Mouse (Mus musculus) ES-E14 (cell line): ENCODE results near the gene Ralbp1.

Experiments
- MAFK ChIP-seq: IDR thresholded peaks from 2 replicates; pipeline ENCODE4 v1.6.1; 2014; ENCODE audit warnings: mild to moderate bottlenecking, low read depth, low read length, inconsistent platforms; ENCODE audit not compliant: insufficient read depth
- ZNF384 ChIP-seq: IDR thresholded peaks from 2 replicates; pipeline ENCODE4 v1.6.1; 2012; ENCODE audit warnings: low read depth, low read length, inconsistent platforms

- TF ChIP-seq MAFK (no peak), ZNF384 (no peak)
Observed at GRCm38 (mm10) chr17:65828951-65829350, 56.6 kb downstream of the Ralbp1 start.
